Mouse (Mus musculus) cortical plate, adult 2 months (tissue): ENCODE results near the gene Gm12166.

Source experiments
- CTCF ChIP-seq: fragments of 200-500 bp; IDR thresholded peaks from 2 replicates; pipeline ENCODE4 v1.5.1; 2011; ENCODE audit warnings: mild to moderate bottlenecking, control low read depth, low read length; ENCODE audit not compliant: insufficient read depth; ENCODE audit errors: extremely low read depth
- POLR2A ChIP-seq: fragments of 200-500 bp; IDR thresholded peaks from 2 replicates; pipeline ENCODE4 v1.6.1; 2011; ENCODE audit warnings: mild to moderate bottlenecking, low read length, control low read depth; ENCODE audit not compliant: insufficient read depth; ENCODE audit errors: extremely low read depth

DNA sequence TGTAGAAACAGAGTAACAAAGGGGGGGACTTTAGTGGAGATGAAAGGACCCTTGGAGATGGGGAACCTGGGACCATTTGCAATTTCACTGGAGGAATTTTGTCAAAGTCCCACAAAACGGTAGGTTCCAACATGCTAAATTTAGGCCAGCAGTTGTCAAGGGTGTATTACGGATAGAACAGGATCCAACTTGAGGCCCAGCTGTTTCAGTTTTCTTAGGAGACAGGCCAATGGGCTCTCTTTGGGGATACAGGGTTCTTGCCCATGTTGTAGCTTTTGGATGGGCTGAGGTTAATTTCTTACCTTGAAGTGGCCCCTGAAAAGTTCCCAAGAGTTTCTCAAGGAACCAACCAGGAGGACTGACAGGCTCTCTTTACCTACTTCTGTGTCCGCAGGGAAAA lies 4.9 kb downstream of the Gm12166 start:
- TF ChIP-seq CTCF, result no peak
- no peak for TF ChIP-seq POLR2A
